19 mouse cellular contexts compared by ENCODE assay signal in genomic region chr1:184535691-184536090, GRCm38 (mm10).
DNase-seq lines count a peak whose midpoint lies in the region; ATAC-seq and TF ChIP-seq lines count a peak whose summit lies in the region.
"Had no signal": no experiment of that assay in that cellular context is flagged by ENCODE, and none has a peak within 500 bp of the region (broad histone marks: within the 10 kb centered on the region; RNA-seq: fewer than 3 reads in every experiment).

No protein-coding gene starts in this region.

- H3K4me2 ChIP-seq in heart, embryonic 11.5 days = no peak overlapping the region
- no peak overlapping the region for H3K4me2 ChIP-seq in hindbrain, embryonic 12.5 days (replicated peaks)
- H3K4me2 ChIP-seq: embryonic facial prominence, embryonic 13.5 days had no signal

- no peak for ATAC-seq in heart, embryonic 11.5 days (replicated peaks; ENCODE audit: insufficient number of reproducible peaks, low FRiP score, low TSS enrichment)
- no peak for ATAC-seq in hindbrain, embryonic 12.5 days (ENCODE audit: low FRiP score)
- ATAC-seq: hindbrain, embryonic 16.5 days; intestine, postnatal 0 days had no signal

- H3K9ac ChIP-seq in heart, embryonic 11.5 days (ENCODE audit: low read depth, low read length) = no peak overlapping the region
- no peak overlapping the region for H3K9ac ChIP-seq in liver, adult 2 months (ENCODE audit: low read depth, low read length)
- H3K9ac ChIP-seq in hindbrain, embryonic 12.5 days = no peak overlapping the region
- H3K9ac ChIP-seq: embryonic facial prominence, embryonic 13.5 days had no signal

- WGBS in heart, embryonic 11.5 days (ENCODE audit: insufficient replicate concordance) = 93% methylated on average over 3 of the region's 3 CpGs
- 90% methylated on average over 3 of the region's 3 CpGs for WGBS in liver, adult 2 months
- WGBS in hindbrain, embryonic 12.5 days = 96% methylated on average over 3 of the region's 3 CpGs
- WGBS in limb, embryonic 10.5 days = 93% methylated on average over 3 of the region's 3 CpGs

- no peaks in the 10 kb centered on the region for H3K79me2 ChIP-seq in liver, adult 2 months (ENCODE audit: control insufficient read depth, insufficient read depth, low read length)

- H3K27ac ChIP-seq in heart, embryonic 11.5 days (ENCODE audit: low read depth, low read length) = no peak overlapping the region
- H3K27ac ChIP-seq in liver, adult 2 months (replicated peaks; ENCODE audit: insufficient read depth, low read depth, low read length) = no peak overlapping the region; the same call in 1 of the 2 replicates
- peak overlapping the region; percentile 99 for H3K27ac ChIP-seq in bone marrow macrophage, adult 2 months (ENCODE audit: insufficient read depth, low read depth, low read length)
- H3K27ac ChIP-seq in hindbrain, embryonic 12.5 days = no peak overlapping the region
- H3K27ac ChIP-seq in limb, embryonic 10.5 days = no peak overlapping the region
- H3K27ac ChIP-seq: embryonic facial prominence, embryonic 13.5 days; stomach, postnatal 0 days had no signal

- no peak for TF ChIP-seq POLR2A in liver, adult 2 months (IDR thresholded peaks at IDR 0.05; ENCODE audit: extremely low read depth, insufficient read depth, low read length)
- no peak for TF ChIP-seq POLR2A in bone marrow macrophage, adult 2 months (IDR thresholded peaks at IDR 0.05; ENCODE audit: borderline replicate concordance, low read depth, low read length)

- no peak overlapping the region for H3K4me3 ChIP-seq in heart, embryonic 11.5 days (ENCODE audit: low read depth, low read length)
- H3K4me3 ChIP-seq in liver, adult 2 months (ENCODE audit: insufficient read depth, low read depth, low read length) = no peak overlapping the region
- H3K4me3 ChIP-seq in bone marrow macrophage, adult 2 months (ENCODE audit: insufficient read depth, low read length) = no peak overlapping the region
- H3K4me3 ChIP-seq in hindbrain, embryonic 12.5 days = no peak overlapping the region
- no peak overlapping the region for H3K4me3 ChIP-seq in limb, embryonic 10.5 days
- H3K4me3 ChIP-seq: embryonic facial prominence, embryonic 13.5 days had no signal

- TF ChIP-seq CTCF in liver, adult 2 months (IDR thresholded peaks at IDR 0.05; ENCODE audit: low read depth, low read length) = no peak
- no peak for TF ChIP-seq CTCF in bone marrow macrophage, adult 2 months (IDR thresholded peaks at IDR 0.05; ENCODE audit: low read depth, low read length)

- H3K9me3 ChIP-seq in heart, embryonic 11.5 days (replicated peaks; ENCODE audit: control insufficient read depth, low read length) = no peaks in the 10 kb centered on the region
- no peaks in the 10 kb centered on the region for H3K9me3 ChIP-seq in hindbrain, embryonic 12.5 days (replicated peaks)
- H3K9me3 ChIP-seq in limb, embryonic 10.5 days (replicated peaks) = no peaks in the 10 kb centered on the region
- H3K9me3 ChIP-seq: embryonic facial prominence, embryonic 13.5 days had no signal

- H3K4me1 ChIP-seq in heart, embryonic 11.5 days (ENCODE audit: control insufficient read depth, insufficient read depth, low read length) = no peaks in the 10 kb centered on the region
- no peaks in the 10 kb centered on the region for H3K4me1 ChIP-seq in liver, adult 2 months (ENCODE audit: control insufficient read depth, insufficient read depth, low read length)
- H3K4me1 ChIP-seq in bone marrow macrophage, adult 2 months (ENCODE audit: control insufficient read depth, insufficient read depth, low read length) = peaks cover 42% of the 10 kb centered on the region
- no peaks in the 10 kb centered on the region for H3K4me1 ChIP-seq in hindbrain, embryonic 12.5 days
- H3K4me1 ChIP-seq in limb, embryonic 10.5 days = peaks cover 29% of the 10 kb centered on the region

- no peaks in the 10 kb centered on the region for H3K36me3 ChIP-seq in heart, embryonic 11.5 days (ENCODE audit: control insufficient read depth, insufficient read depth, low read length)
- no peaks in the 10 kb centered on the region for H3K36me3 ChIP-seq in liver, adult 2 months (ENCODE audit: control insufficient read depth, insufficient read depth, low read length)
- no peaks in the 10 kb centered on the region for H3K36me3 ChIP-seq in hindbrain, embryonic 12.5 days
- H3K36me3 ChIP-seq in limb, embryonic 10.5 days = no peaks in the 10 kb centered on the region
- H3K36me3 ChIP-seq: embryonic facial prominence, embryonic 13.5 days had no signal

- H3K27me3 ChIP-seq in heart, embryonic 11.5 days (ENCODE audit: control insufficient read depth, insufficient read depth, low read length) = no peaks in the 10 kb centered on the region
- H3K27me3 ChIP-seq in liver, adult 2 months (ENCODE audit: control insufficient read depth, insufficient read depth, low read length) = no peaks in the 10 kb centered on the region
- H3K27me3 ChIP-seq in hindbrain, embryonic 12.5 days = no peaks in the 10 kb centered on the region
- 0 out of 2 replicates have a peak, but pooled peaks cover 3% of the 10 kb centered on the region for H3K27me3 ChIP-seq in limb, embryonic 10.5 days (ENCODE audit: low read depth, poor library complexity, severe bottlenecking)

- DNase-seq in heart, adult 11 months = peak; percentile 87
- peak; percentile 37 for DNase-seq in liver, adult 2 months (ENCODE audit: extremely low read depth, low read depth, low spot score)
- no peak for DNase-seq in liver
- peak; percentile 11 to 26 for DNase-seq in monocyte, adult 2 months (ENCODE audit: low read depth in 1 of 2, low spot score in 2 of 2)
- no peak for DNase-seq in limb, embryonic 10.5 days (ENCODE audit: low spot score)
- DNase-seq: adrenal gland, adult 8-10 months; cerebellum, adult 2 months; heart, postnatal 14 days; left cerebral cortex, postnatal 4 days; lung, adult 18-20 months; midbrain, embryonic 14.5 days; thymus, postnatal 25 days had no signal

Comparison
In these comparisons a context has a peak if more than half of its experiments do, and no peak if none do; other contexts are left out.
1. DNase-seq: peak in heart, adult 11 months (single experiment), liver, adult 2 months (single experiment) and monocyte, adult 2 months (2 of 2); none in liver (single experiment) and limb, embryonic 10.5 days (single experiment).